Mouse (Mus musculus) liver, embryonic 15.5 days (tissue): Measurements from ENCODE around the gene Kcnk16. TPM values are rescaled to one million over a fixed set of nuclear protein-coding genes. Genes with fewer than 3 reads are reported as not detected.

Source experiments
- ATAC-seq: fragments of 200-750 bp; cut with Nextera tagmentation; 2 replicates; pipeline ENCODE4 v1.8.0; 2017; ENCODE audit warnings: moderate number of reproducible peaks, mild to moderate bottlenecking, moderate library complexity; ENCODE audit not compliant: insufficient read depth
- H3K27ac ChIP-seq: fragments of 300-500 bp; sonication (generic); replicated peaks from 2 replicates; pipeline ENCODE4 v1.5.1; 2015; ENCODE audit warnings: mild to moderate bottlenecking, inconsistent platforms
- H3K27me3 ChIP-seq: fragments of 300-500 bp; sonication (generic); 2 replicates; pipeline ENCODE4 v1.6.1; 2015; ENCODE audit warnings: mild to moderate bottlenecking, inconsistent platforms
- H3K36me3 ChIP-seq: fragments of 300-500 bp; sonication (generic); replicated peaks from 2 replicates; pipeline ENCODE4 v1.6.1; 2015; ENCODE audit warnings: moderate library complexity, mild to moderate bottlenecking, inconsistent platforms
- H3K4me1 ChIP-seq: fragments of 300-500 bp; sonication (generic); replicated peaks from 2 replicates; pipeline ENCODE4 v1.6.1; 2015; ENCODE audit warnings: inconsistent platforms
- H3K4me2 ChIP-seq: fragments of 300-500 bp; sonication (generic); 2 replicates; pipeline ENCODE4 v1.6.1; 2015; ENCODE audit warnings: moderate library complexity, mild to moderate bottlenecking, inconsistent platforms
- H3K4me3 ChIP-seq: fragments of 300-500 bp; sonication (generic); replicated peaks from 2 replicates; pipeline ENCODE4 v1.5.1; 2015; ENCODE audit warnings: mild to moderate bottlenecking, inconsistent platforms
- H3K9ac ChIP-seq: fragments of 300-500 bp; sonication (generic); 2 replicates; pipeline ENCODE4 v1.6.1; 2015; ENCODE audit warnings: moderate library complexity, mild to moderate bottlenecking, inconsistent platforms
- H3K9me3 ChIP-seq: fragments of 300-500 bp; sonication (generic); replicated peaks from 2 replicates; pipeline ENCODE4 v1.6.1; 2016; ENCODE audit warnings: inconsistent platforms
- WGBS: fragments of 180-500 bp; shearing (Covaris S2); methylation state at CpG from one replicate; pipeline ENCODE4 v1.1.7; 2015; ENCODE audit warnings: mixed read lengths; ENCODE audit not compliant: insufficient replicate concordance; 5-methylcytosine and 5-hydroxymethylcytosine counted together
- polyA plus RNA-seq: library from polyadenylated mRNA; unstranded; fragments of >200 nt; fragmentation: Nextera tagmentation; extraction: Ambion mirVana; gene quantifications from 2 replicates; pipeline ENCODE4 v1.2.1, GENCODE M21; 2015

The Kcnk16 gene
- polyA plus RNA-seq, 1 experiment from 2014 or later, result 11.3 TPM

DNA sequence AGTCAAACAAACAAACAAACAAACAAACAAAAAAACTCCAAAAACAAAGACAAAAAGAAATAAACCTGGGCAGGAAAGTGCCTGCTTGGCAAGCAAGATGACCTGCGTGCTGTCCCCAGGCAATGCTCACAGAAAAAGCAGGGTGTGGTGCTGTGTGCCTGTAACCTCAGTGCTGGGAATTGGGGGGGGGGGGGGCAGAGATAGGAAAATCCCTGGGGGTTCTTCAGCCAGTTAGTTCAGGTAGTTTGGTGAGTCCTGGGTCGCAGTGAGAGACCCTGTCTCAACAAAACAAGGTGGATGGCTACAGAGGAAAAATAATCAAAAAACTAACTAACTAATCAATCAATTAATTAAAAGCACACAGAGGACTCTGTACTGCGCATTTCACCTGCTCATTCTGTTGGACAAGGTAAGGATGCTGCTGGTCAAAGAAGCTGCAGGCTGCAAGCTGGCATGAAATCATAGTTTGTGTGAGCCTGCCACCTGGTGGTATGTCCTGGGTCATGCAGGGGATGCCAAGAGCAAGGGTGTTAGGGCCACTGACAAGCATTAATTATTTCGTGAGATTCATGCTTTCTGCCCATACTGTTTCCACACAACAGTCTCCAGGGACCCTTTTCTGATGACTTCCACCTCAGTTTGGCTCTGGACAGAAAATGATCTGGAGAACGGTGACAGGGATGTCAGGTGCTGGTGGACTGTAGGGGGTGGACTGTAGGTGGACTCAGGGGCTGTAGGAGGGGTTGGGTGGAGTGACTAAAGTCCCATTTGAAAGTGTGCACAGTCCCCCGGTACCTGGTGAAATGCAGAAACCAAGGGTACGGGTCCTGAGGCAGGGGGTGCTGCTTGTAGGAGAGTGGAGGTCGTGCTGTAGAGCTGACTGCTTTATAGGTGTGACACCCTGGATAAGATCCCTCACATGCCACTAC, 10.6 kb downstream of the Kcnk16 start:
- Histone ChIP-seq H3K27ac (no peak overlapping the region), H3K4me1 (no peaks in the 10 kb centered on the region), H3K4me2 (no peak overlapping the region), H3K4me3 (no peak overlapping the region), H3K9me3 (no peaks in the 10 kb centered on the region), H3K36me3 (no peaks in the 10 kb centered on the region), H3K9ac (no peak overlapping the region), H3K27me3 (no peaks in the 10 kb centered on the region; the same call in 1 of the 2 replicates)
- ATAC-seq, result no peak
- 35% methylated on average over 8 of the region's 8 CpGs for WGBS

DNA sequence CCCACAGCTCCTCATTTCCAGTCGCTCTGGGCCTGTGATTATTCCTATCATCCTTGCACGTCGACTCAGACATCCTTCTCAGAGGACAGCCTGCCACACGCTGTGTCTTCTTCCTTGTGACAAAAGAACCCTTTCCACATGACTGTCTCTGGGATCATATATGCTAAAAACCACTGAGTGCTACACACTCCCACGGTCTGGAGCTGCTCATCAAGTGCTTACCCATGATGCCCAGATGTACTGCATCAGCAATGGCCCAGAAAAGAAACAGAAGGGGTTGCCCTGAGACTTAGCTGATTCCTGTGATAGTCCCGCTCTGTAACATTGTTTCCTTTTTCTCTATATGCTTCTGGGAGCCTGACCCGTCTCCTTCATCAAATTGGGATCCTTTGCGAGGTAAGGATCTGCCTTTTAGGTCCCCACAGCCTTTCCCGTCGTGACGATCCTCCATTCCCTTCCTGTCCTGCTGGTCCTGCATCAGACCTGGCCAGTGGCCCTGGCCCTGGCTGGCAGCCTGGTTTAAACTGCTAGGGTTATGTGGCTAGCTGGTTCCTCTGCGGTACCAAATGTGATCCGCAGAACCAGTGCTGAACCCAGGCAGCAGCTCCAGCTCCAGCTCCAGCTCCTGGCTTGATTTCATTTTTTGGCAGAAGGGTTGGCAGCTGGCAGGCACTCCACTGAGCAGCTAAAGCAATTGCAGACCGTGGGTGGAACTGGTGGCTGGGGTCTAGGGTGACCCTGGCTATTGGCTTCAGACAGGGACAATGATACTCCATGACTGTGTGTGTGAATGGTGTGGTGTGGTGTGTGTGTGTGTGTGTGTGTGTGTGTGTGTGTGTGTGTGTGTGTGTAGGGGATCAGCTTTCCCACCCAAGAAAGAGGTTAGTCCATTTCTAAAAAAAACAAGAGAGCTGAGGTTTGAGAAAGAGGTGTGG, 18.5 kb downstream of the Kcnk16 start:
- Histone ChIP-seq H3K4me3 (no peak overlapping the region), H3K27ac (no peak overlapping the region), H3K9me3 (no peaks in the 10 kb centered on the region), H3K4me2 (no peak overlapping the region), H3K4me1 (no peaks in the 10 kb centered on the region), H3K36me3 (no peaks in the 10 kb centered on the region), H3K27me3 (no peaks in the 10 kb centered on the region), H3K9ac (no peak overlapping the region)
- WGBS, result 61% methylated on average over 14 of the region's 14 CpGs
- ATAC-seq, result no peak

DNA sequence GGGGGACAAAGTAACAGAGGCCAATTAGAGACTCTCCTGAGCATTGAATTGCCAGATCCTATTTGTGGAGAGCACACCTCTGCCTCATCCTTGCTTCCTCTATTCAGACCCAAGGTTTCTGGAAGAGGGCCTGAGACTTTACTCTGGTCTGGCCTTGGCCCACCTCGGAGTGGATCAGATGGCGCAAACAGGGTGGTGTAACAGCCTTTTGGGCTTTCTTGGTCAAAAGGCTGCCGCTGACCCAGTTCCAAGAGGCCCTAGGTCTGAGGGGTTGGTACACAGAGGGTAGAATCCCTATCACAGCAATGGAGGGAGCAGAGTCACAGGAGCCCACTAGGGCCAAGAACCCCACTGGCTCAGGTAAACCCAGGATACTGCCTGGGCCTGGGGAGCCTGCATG, 21.0 kb downstream of the Kcnk16 start:
- Histone ChIP-seq H3K36me3 (no peaks in the 10 kb centered on the region), H3K4me2 (no peak overlapping the region), H3K4me3 (no peak overlapping the region), H3K27me3 (no peaks in the 10 kb centered on the region), H3K9me3 (no peaks in the 10 kb centered on the region), H3K9ac (no peak overlapping the region), H3K27ac (no peak overlapping the region), H3K4me1 (no peaks in the 10 kb centered on the region)
- WGBS, result 75% methylated on average over 3 of the region's 3 CpGs
- no peak for ATAC-seq

DNA sequence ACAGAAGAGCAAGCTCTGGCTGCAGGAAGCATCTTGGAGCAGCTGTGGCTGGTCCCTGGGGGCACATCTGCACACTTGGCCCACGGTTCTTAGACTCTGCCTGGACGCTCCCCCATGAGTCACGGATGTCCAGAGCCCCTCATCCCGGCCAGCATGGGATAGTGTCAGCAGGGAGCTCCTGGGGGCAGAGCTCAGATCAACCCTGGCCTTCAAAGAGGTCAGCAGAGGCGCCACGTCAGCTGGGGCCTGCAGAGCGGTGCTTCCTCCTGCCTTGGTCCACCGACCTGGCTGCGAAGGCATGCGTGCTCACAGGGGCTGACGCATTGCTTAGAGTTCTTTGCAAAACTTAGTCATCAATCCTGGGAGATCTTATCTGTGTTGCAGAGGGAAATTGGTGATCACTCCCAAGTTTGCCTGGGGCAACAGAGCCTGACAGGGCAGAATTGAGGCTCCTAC, 22.2 kb downstream of the Kcnk16 start:
- no peak overlapping the region for H3K4me3 ChIP-seq
- H3K4me1 ChIP-seq, result no peaks in the 10 kb centered on the region
- no peaks in the 10 kb centered on the region for H3K9me3 ChIP-seq
- 63% methylated on average over 11 of the region's 11 CpGs for WGBS
- no peaks in the 10 kb centered on the region for H3K27me3 ChIP-seq
- H3K9ac ChIP-seq, result no peak overlapping the region
- H3K27ac ChIP-seq, result no peak overlapping the region
- ATAC-seq, result no peak
- no peaks in the 10 kb centered on the region for H3K36me3 ChIP-seq
- no peak overlapping the region for H3K4me2 ChIP-seq

DNA sequence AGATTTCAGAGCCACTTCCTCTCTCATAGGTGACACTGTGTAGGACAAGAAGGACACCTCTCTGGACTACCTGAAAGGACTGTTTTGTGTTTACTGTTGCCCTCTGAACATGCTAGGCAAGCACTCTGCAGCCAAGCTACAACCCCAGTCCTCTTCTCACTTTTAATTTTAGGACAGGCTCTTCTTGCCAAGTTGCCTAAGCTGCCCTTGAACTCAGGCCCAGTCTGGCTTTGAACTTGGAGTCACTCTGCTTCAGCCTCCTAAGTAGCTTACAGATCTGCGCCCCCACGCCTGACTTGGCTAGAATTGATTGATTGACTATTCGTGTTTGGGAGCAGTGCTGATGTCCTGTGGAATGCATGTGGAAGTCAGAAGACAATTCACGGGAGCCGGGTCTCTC, 23.1 kb downstream of the Kcnk16 start:
- no peaks in the 10 kb centered on the region for H3K27me3 ChIP-seq
- ATAC-seq, result no peak
- H3K36me3 ChIP-seq, result no peaks in the 10 kb centered on the region
- WGBS, result 50% methylated on average over 5 of the region's 5 CpGs
- no peak overlapping the region for H3K9ac ChIP-seq
- no peaks in the 10 kb centered on the region for H3K9me3 ChIP-seq
- no peak overlapping the region for H3K27ac ChIP-seq
- H3K4me2 ChIP-seq, result no peak overlapping the region
- H3K4me1 ChIP-seq, result no peaks in the 10 kb centered on the region
- no peak overlapping the region for H3K4me3 ChIP-seq

DNA sequence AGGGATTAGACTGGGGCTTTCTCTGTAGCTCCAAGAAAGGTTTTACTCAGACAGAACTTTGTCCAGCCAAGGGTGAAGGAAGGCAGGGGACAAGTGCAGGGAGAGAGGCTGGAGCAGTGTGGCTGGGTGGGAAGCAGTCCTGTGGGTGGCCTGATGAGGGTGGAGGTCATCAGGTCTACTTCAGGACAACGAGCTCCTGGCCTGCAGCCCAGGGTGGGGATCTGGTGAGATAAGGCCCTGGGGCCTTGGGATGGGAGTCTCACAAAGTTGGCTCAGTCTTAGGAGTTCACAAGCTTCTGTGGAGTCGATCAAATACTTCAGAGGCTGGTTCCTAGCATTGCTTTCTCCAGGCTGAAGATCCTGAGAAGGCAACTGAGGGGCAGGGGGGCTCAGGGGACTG, 23.7 kb downstream of the Kcnk16 start:
- H3K9ac ChIP-seq, result no peak overlapping the region
- H3K27ac ChIP-seq, result no peak overlapping the region
- no peaks in the 10 kb centered on the region for H3K27me3 ChIP-seq
- H3K9me3 ChIP-seq, result no peaks in the 10 kb centered on the region
- no peak overlapping the region for H3K4me2 ChIP-seq
- 27% methylated on average over 2 of the region's 2 CpGs for WGBS
- no peak overlapping the region for H3K4me3 ChIP-seq
- H3K4me1 ChIP-seq, result no peaks in the 10 kb centered on the region
- no peaks in the 10 kb centered on the region for H3K36me3 ChIP-seq
- ATAC-seq, result no peak

DNA sequence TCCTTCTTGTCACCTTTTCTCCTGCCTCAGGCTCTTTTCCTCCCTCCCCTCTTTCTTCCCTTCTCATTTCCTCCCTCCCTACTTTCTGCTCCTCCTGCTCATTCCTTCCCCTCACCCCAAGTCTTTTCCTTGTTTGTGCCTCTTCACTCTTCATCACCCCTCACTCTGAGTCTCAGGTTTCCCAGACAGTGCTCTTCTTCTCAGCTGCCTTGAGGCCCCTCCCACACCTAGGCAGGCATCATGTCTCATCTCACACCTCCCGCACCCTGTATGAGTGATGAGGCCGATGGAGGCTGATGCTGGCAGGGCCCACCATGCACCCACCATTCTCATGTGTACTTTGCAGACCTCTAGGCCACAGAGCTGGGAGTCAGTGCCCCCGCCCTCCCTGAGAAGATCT, 25.8 kb downstream of the Kcnk16 start:
- H3K4me3 ChIP-seq, result no peak overlapping the region
- no peaks in the 10 kb centered on the region for H3K4me1 ChIP-seq
- ATAC-seq, result no peak
- H3K27me3 ChIP-seq, result no peaks in the 10 kb centered on the region
- H3K9ac ChIP-seq, result no peak overlapping the region
- H3K9me3 ChIP-seq, result no peaks in the 10 kb centered on the region
- no peak overlapping the region for H3K4me2 ChIP-seq
- 63% methylated on average over 3 of the region's 3 CpGs for WGBS
- H3K27ac ChIP-seq, result no peak overlapping the region
- no peaks in the 10 kb centered on the region for H3K36me3 ChIP-seq

DNA sequence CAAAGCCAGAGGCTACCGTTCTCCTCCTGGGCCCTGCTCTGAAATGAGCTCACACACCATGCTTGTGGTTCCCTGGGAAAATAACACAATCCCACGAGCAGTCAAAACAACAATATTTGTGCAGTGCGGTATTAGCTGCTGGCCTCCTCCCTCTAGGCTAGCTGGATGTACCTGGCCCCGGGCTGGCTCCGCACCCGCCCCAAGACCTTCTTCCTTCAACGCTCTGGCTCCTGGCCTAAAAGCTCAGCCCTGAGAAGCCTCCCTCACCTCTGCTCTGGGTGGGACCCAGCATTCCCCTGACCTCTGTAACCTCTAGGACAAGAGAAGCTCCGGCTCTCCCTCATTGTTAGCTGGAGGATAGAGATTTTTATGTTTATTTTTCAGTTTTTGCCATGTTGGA, 26.5 kb downstream of the Kcnk16 start:
- 70% methylated on average over 8 of the region's 8 CpGs for WGBS
- no peak overlapping the region for H3K4me3 ChIP-seq
- H3K27ac ChIP-seq, result no peak overlapping the region
- no peaks in the 10 kb centered on the region for H3K9me3 ChIP-seq
- no peaks in the 10 kb centered on the region for H3K27me3 ChIP-seq
- H3K4me2 ChIP-seq, result no peak overlapping the region
- H3K36me3 ChIP-seq, result no peaks in the 10 kb centered on the region
- no peak overlapping the region for H3K9ac ChIP-seq
- H3K4me1 ChIP-seq, result no peaks in the 10 kb centered on the region
- ATAC-seq, result no peak

DNA sequence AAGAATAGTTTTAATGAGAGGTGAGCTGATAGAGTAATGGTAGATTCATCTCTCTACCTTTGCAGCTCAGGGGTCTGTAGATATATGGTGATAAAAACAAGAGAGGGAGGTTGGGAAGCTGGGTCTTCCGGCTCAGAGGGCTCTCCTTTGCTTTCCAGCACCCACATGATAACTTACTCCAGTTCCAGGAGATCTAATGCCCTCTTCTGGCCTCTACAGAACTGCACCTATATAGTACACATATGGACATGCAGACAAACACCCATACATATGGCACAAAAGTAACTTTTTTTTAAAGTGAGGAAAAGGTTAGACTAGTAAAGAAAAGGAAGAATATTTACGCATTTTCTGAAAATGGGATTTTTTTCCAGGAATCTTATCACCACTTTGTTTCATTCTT, 34.6 kb downstream of the Kcnk16 start:
- Histone ChIP-seq H3K27me3 (no peaks in the 10 kb centered on the region), H3K4me2 (no peak overlapping the region), H3K4me3 (no peak overlapping the region), H3K4me1 (no peaks in the 10 kb centered on the region; the same call in 1 of the 2 replicates), H3K9me3 (no peaks in the 10 kb centered on the region), H3K9ac (no peak overlapping the region), H3K27ac (no peak overlapping the region), H3K36me3 (no peaks in the 10 kb centered on the region)
- ATAC-seq, result no peak
- 74% methylated on average over 2 of the region's 2 CpGs for WGBS

DNA sequence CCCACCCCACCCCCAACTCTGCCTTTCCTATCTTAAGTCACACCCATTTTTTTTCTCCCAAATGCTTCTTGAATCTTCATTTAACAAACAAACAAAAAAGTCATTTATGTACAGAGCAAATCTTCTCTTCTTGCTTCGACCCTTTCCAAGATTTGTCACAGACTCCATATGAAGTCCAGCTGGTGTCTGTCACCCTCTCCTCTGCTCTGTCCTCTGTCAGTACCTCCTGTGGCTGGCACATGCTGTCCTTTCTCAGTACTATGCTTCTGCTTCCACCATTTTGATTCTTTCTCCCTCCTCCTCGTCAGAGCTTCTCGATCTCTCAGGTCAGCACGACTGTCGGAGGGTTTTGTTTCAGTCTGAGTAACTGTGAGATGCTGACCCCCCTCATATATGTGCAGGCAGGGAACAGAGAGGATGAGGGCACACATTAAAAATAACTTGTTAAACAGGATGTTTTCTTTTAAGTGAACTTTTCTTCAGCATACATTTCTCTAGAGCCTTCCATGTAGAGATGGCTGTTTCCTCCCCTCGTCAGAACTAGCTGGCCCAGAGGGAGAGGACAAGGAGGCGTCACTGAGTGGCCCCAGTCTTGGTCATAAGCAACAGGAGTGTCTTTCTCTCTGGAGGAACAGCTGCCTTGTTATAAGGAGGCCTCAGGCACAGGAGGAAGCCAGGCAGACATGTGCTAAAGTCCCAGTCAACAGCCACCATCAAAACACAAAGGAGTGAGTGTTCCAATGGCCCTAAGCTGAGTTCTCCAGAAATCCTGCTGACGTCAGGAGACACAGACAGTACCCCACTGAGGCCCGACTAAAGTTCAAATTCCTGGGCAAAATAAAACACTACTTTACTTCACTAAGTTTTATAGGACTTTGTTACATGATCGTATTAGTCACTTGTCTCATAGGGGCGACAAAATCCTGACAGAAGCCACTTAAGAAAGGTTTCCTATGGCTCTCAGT, 35.7 kb downstream of the Kcnk16 start:
- Histone ChIP-seq H3K9ac (no peak overlapping the region), H3K9me3 (no peaks in the 10 kb centered on the region), H3K4me2 (no peak overlapping the region), H3K36me3 (no peaks in the 10 kb centered on the region), H3K27ac (no peak overlapping the region), H3K4me3 (no peak overlapping the region), H3K4me1 (no peaks in the 10 kb centered on the region; the same call in 1 of the 2 replicates), H3K27me3 (no peaks in the 10 kb centered on the region)
- WGBS, result 62% methylated on average over 11 of the region's 11 CpGs
- no peak for ATAC-seq
